Mouse (Mus musculus) embryonic facial prominence, embryonic 12.5 days (tissue): ENCODE data around the gene Pllp. TPM values are rescaled to one million over a fixed set of nuclear protein-coding genes. Genes with fewer than 3 reads are reported as not detected.

Experiments used
- ATAC-seq: fragments of 200-750 bp; cut with Nextera tagmentation; 2 replicates; pipeline ENCODE4 v1.8.0; 2017; ENCODE audit not compliant: insufficient number of reproducible peaks, insufficient read depth, low FRiP score, low TSS enrichment
- H3K27ac ChIP-seq: fragments of 300-500 bp; sonication (generic); 2 replicates; pipeline ENCODE4 v1.5.1; 2016; ENCODE audit warnings: mild to moderate bottlenecking
- H3K27me3 ChIP-seq: fragments of 300-500 bp; sonication (generic); 2 replicates; pipeline ENCODE4 v1.6.1; 2016; ENCODE audit warnings: mild to moderate bottlenecking, moderate library complexity
- H3K36me3 ChIP-seq: fragments of 300-500 bp; sonication (generic); 2 replicates; pipeline ENCODE4 v1.6.1; 2016; ENCODE audit warnings: mild to moderate bottlenecking
- H3K4me1 ChIP-seq: fragments of 300-500 bp; sonication (generic); 2 replicates; pipeline ENCODE4 v1.6.1; 2016
- H3K4me2 ChIP-seq: fragments of 300-500 bp; sonication (generic); replicated peaks from 2 replicates; pipeline ENCODE4 v1.6.1; 2016; ENCODE audit warnings: mild to moderate bottlenecking, moderate library complexity
- H3K4me3 ChIP-seq: fragments of 300-500 bp; sonication (generic); 2 replicates; pipeline ENCODE4 v1.5.1; 2016; ENCODE audit warnings: mild to moderate bottlenecking
- H3K9ac ChIP-seq: fragments of 300-500 bp; sonication (generic); 2 replicates; pipeline ENCODE4 v1.6.1; 2016; ENCODE audit warnings: mild to moderate bottlenecking, moderate library complexity
- H3K9me3 ChIP-seq: fragments of 300-500 bp; sonication (generic); 2 replicates; pipeline ENCODE4 v1.6.1; 2016; ENCODE audit warnings: mild to moderate bottlenecking, moderate library complexity
- WGBS: fragments of 180-500 bp; shearing (Covaris S2); methylation state at CpG from one replicate; pipeline ENCODE4 v1.1.7; 2016; 5-methylcytosine and 5-hydroxymethylcytosine counted together
- polyA plus RNA-seq: library from polyadenylated mRNA; unstranded; fragments of >200 nt; fragmentation: Nextera tagmentation; extraction: Ambion mirVana; gene quantifications from 2 replicates; pipeline ENCODE4 v1.2.1, GENCODE M21; 2016

Pllp gene
- polyA plus RNA-seq, 1 experiment from 2014 or later: 2.3 TPM

GRCm38 (mm10) chr8:94702156-94702555 lies 6.1 kb upstream of the Pllp start:
- Histone ChIP-seq H3K4me3 (peak overlapping the region; percentile 49; the same call in 1 of the 2 replicates), H3K9ac (no peak overlapping the region), H3K4me1 (no peaks in the 10 kb centered on the region), H3K36me3 (no peaks in the 10 kb centered on the region), H3K9me3 (no peaks in the 10 kb centered on the region), H3K27ac (no peak overlapping the region), H3K4me2 (peak overlapping the region; percentile 52), H3K27me3 (peaks cover 12% of the 10 kb centered on the region)
- 68% methylated on average over 3 of the region's 3 CpGs for WGBS
- no peak for ATAC-seq

GRCm38 (mm10) chr8:94700421-94700935 lies 4.4 kb upstream of the Pllp start:
- peaks cover 29% of the 10 kb centered on the region for H3K27me3 ChIP-seq
- H3K27ac ChIP-seq: no peak overlapping the region
- no peaks in the 10 kb centered on the region for H3K36me3 ChIP-seq
- no peak overlapping the region for H3K9ac ChIP-seq
- H3K4me3 ChIP-seq: no peak overlapping the region
- WGBS: 90% methylated on average over 4 of the region's 4 CpGs
- peaks cover 10% of the 10 kb centered on the region for H3K4me1 ChIP-seq
- ATAC-seq: no peak
- no peaks in the 10 kb centered on the region for H3K9me3 ChIP-seq
- H3K4me2 ChIP-seq: no peak overlapping the region

GRCm38 (mm10) chr8:94699366-94699765 lies 3.3 kb upstream of the Pllp start:
- no peak overlapping the region for H3K4me3 ChIP-seq
- H3K9ac ChIP-seq: no peak overlapping the region
- no peak overlapping the region for H3K4me2 ChIP-seq
- no peak overlapping the region for H3K27ac ChIP-seq
- no peak for ATAC-seq
- 67% methylated on average over 16 of the region's 16 CpGs for WGBS
- H3K9me3 ChIP-seq: no peaks in the 10 kb centered on the region
- peaks cover 40% of the 10 kb centered on the region for H3K27me3 ChIP-seq
- H3K4me1 ChIP-seq: peaks cover 13% of the 10 kb centered on the region
- H3K36me3 ChIP-seq: no peaks in the 10 kb centered on the region

GRCm38 (mm10) chr8:94697956-94698355 lies 1.9 kb upstream of the Pllp start:
- Histone ChIP-seq H3K9me3 (no peaks in the 10 kb centered on the region), H3K4me2 (no peak overlapping the region), H3K27me3 (peaks cover 53% of the 10 kb centered on the region), H3K36me3 (no peaks in the 10 kb centered on the region), H3K4me1 (peaks cover 13% of the 10 kb centered on the region), H3K27ac (no peak overlapping the region), H3K4me3 (no peak overlapping the region), H3K9ac (no peak overlapping the region)
- 72% methylated on average over 6 of the region's 6 CpGs for WGBS
- ATAC-seq: no peak

- H3K4me3 ChIP-seq: peak overlapping the region; percentile 44
These were observed 488 bp upstream of the Pllp start for GRCm38 (mm10) chr8:94696566-94696965.

GRCm38 (mm10) chr8:94695341-94695993 lies 611 bp downstream of the Pllp start:
- Histone ChIP-seq H3K27me3 (peaks cover 64% of the 10 kb centered on the region), H3K4me1 (peaks cover 13% of the 10 kb centered on the region), H3K36me3 (no peaks in the 10 kb centered on the region), H3K4me2 (peak overlapping the region; percentile 86), H3K9me3 (no peaks in the 10 kb centered on the region), H3K27ac (no peak overlapping the region), H3K9ac (no peak overlapping the region), H3K4me3 (peak overlapping the region; percentile 44)
- under 1% methylated on average over 31 of the region's 31 CpGs for WGBS
- peak; percentile 56; the same call in 1 of the 2 replicates for ATAC-seq

More at GRCm38 (mm10) chr8:94696566-94696965, 488 bp upstream of the Pllp start:
- Histone ChIP-seq H3K4me1 (peaks cover 13% of the 10 kb centered on the region), H3K27me3 (peaks cover 64% of the 10 kb centered on the region), H3K9me3 (no peaks in the 10 kb centered on the region), H3K4me2 (peak overlapping the region; percentile 86), H3K9ac (no peak overlapping the region), H3K36me3 (no peaks in the 10 kb centered on the region), H3K27ac (no peak overlapping the region)
- no peak for ATAC-seq
- WGBS: 39% methylated on average over 3 of the region's 3 CpGs

- H3K27ac ChIP-seq: no peak overlapping the region
- H3K27me3 ChIP-seq: peaks cover 64% of the 10 kb centered on the region
- no peaks in the 10 kb centered on the region for H3K36me3 ChIP-seq
- WGBS: 2% methylated on average over 6 of the region's 6 CpGs
- no peaks in the 10 kb centered on the region for H3K9me3 ChIP-seq
- no peak overlapping the region for H3K9ac ChIP-seq
- peaks cover 13% of the 10 kb centered on the region for H3K4me1 ChIP-seq
- H3K4me3 ChIP-seq: 0 out of 2 replicates have a peak overlapping the region, but pooled peaks have one; percentile 44
- no peak overlapping the region for H3K4me2 ChIP-seq
- ATAC-seq: no peak
These were observed 1.4 kb downstream of the Pllp start for GRCm38 (mm10) chr8:94694701-94695100.

- H3K36me3 ChIP-seq: no peaks in the 10 kb centered on the region
- 66% methylated on average over 9 of the region's 9 CpGs for WGBS
- H3K4me3 ChIP-seq: no peak overlapping the region
- no peak for ATAC-seq
- H3K9ac ChIP-seq: no peak overlapping the region
- no peaks in the 10 kb centered on the region for H3K27me3 ChIP-seq
- H3K9me3 ChIP-seq: no peaks in the 10 kb centered on the region
- no peaks in the 10 kb centered on the region for H3K4me1 ChIP-seq
- H3K4me2 ChIP-seq: no peak overlapping the region
- H3K27ac ChIP-seq: no peak overlapping the region
These were observed 10.1 kb downstream of the Pllp start for GRCm38 (mm10) chr8:94685953-94686352.

GRCm38 (mm10) chr8:94684287-94684686 lies 11.8 kb downstream of the Pllp start:
- Histone ChIP-seq H3K9ac (no peak overlapping the region), H3K4me3 (no peak overlapping the region), H3K36me3 (no peaks in the 10 kb centered on the region), H3K9me3 (no peaks in the 10 kb centered on the region), H3K27me3 (no peaks in the 10 kb centered on the region), H3K4me2 (no peak overlapping the region), H3K27ac (no peak overlapping the region), H3K4me1 (no peaks in the 10 kb centered on the region)
- 69% methylated on average over 4 of the region's 4 CpGs for WGBS
- ATAC-seq: no peak

GRCm38 (mm10) chr8:94682732-94683524 lies 13.2 kb downstream of the Pllp start:
- H3K27me3 ChIP-seq: no peaks in the 10 kb centered on the region
- ATAC-seq: no peak
- no peak overlapping the region for H3K9ac ChIP-seq
- no peaks in the 10 kb centered on the region for H3K4me1 ChIP-seq
- no peak overlapping the region for H3K4me3 ChIP-seq
- H3K9me3 ChIP-seq: no peaks in the 10 kb centered on the region
- WGBS: 75% methylated on average over 16 of the region's 16 CpGs
- H3K36me3 ChIP-seq: no peaks in the 10 kb centered on the region
- no peak overlapping the region for H3K4me2 ChIP-seq
- no peak overlapping the region for H3K27ac ChIP-seq

GRCm38 (mm10) chr8:94680414-94680813 lies 15.7 kb downstream of the Pllp start:
- Histone ChIP-seq H3K27me3 (no peaks in the 10 kb centered on the region), H3K4me1 (no peaks in the 10 kb centered on the region), H3K9ac (no peak overlapping the region), H3K9me3 (no peaks in the 10 kb centered on the region), H3K36me3 (no peaks in the 10 kb centered on the region), H3K27ac (no peak overlapping the region), H3K4me2 (no peak overlapping the region), H3K4me3 (no peak overlapping the region)
- no peak for ATAC-seq
- 87% methylated on average over 3 of the region's 3 CpGs for WGBS

GRCm38 (mm10) chr8:94678582-94678981 lies 17.5 kb downstream of the Pllp start:
- no peak overlapping the region for H3K4me3 ChIP-seq
- WGBS: 39% methylated on average over 9 of the region's 9 CpGs
- no peak overlapping the region for H3K9ac ChIP-seq
- no peak overlapping the region for H3K27ac ChIP-seq
- no peaks in the 10 kb centered on the region for H3K4me1 ChIP-seq
- peaks cover 15% of the 10 kb centered on the region for H3K36me3 ChIP-seq
- H3K4me2 ChIP-seq: no peak overlapping the region
- H3K9me3 ChIP-seq: no peaks in the 10 kb centered on the region
- no peak for ATAC-seq
- no peaks in the 10 kb centered on the region for H3K27me3 ChIP-seq
